In the genomic region with DNA sequence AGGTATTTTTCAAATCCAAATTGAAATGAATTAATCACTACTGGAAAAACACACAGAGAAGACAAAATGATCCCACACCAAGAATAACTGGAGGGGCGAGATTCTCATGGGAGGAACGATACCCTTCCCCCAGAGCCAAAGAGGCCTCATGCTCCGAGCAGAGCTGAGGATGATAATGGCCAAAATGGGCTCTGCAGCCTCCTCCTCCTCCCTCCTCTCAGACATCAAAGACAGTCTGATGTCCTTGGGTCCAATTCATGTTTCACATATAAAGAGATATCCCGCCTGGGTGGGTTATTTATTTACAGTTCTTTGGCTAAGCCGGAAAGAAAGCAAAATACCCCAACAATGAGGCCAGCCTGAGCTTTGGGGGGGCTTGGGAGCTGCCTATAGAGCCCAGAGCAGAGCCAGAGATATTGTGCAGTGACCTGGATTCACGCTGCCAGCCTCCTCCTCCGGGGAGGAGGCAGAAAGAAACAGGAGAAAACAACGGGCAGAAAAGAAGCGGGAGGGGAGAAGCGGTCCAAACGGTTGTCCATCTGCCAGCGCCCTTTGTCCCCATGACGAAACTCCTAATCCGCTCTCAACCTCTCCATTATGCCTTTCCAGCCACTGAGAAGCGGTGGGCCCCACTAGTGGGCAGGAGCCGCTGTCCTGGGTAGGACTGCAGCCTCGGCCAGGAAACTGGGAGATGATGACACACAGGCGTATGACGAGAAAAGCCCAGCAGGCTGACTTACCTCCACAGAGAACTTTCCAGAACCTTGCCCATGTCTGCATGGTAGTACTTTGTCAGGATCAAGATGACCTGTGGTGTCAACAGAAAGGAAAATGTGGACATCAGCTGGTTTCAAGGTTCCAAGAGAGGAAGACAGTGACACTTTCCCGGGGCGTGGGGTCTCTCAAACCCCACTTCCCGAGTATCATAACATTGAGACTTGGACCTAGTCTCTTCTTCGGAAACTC, we compare ENCODE assay signal across 14 mouse cellular contexts. TPM values are rescaled to one million over a fixed set of nuclear protein-coding genes. Genes with fewer than 3 reads are reported as not detected.
DNase-seq lines count a peak whose midpoint lies in the region; ATAC-seq and TF ChIP-seq lines count a peak whose summit lies in the region.
"Had no signal": no experiment of that assay in that cellular context is flagged by ENCODE, and none has a peak within 500 bp of the region (broad histone marks: within the 10 kb centered on the region; RNA-seq: fewer than 3 reads in every experiment).

No protein-coding gene starts in this region.

- H3K27ac ChIP-seq in gastrocnemius, adult 2 months, result no peak overlapping the region
- H3K27ac ChIP-seq in forebrain, postnatal 0 days (ENCODE audit: low read depth, low read length), result no peak overlapping the region
- peak overlapping the region; percentile 66 for H3K27ac ChIP-seq in midbrain, embryonic 15.5 days
- H3K27ac ChIP-seq: embryonic facial prominence, embryonic 15.5 days; liver, embryonic 15.5 days had no signal

- H3K36me3 ChIP-seq in forebrain, postnatal 0 days (ENCODE audit: insufficient read depth), result no peaks in the 10 kb centered on the region
- no peaks in the 10 kb centered on the region for H3K36me3 ChIP-seq in midbrain, embryonic 15.5 days (replicated peaks)
- H3K36me3 ChIP-seq: embryonic facial prominence, embryonic 15.5 days; liver, embryonic 15.5 days had no signal

- H3K4me1 ChIP-seq in forebrain, postnatal 0 days (ENCODE audit: insufficient read depth), result no peaks in the 10 kb centered on the region; the same call in 1 of the 2 replicates
- peaks cover 67% of the 10 kb centered on the region for H3K4me1 ChIP-seq in midbrain, embryonic 15.5 days
- H3K4me1 ChIP-seq: liver, embryonic 15.5 days had no signal

- no peaks in the 10 kb centered on the region for H3K9me3 ChIP-seq in forebrain, postnatal 0 days (ENCODE audit: low read length)
- H3K9me3 ChIP-seq in midbrain, embryonic 15.5 days, result no peaks in the 10 kb centered on the region
- H3K9me3 ChIP-seq: embryonic facial prominence, embryonic 15.5 days; liver, embryonic 15.5 days had no signal

- no peaks in the 10 kb centered on the region for H3K27me3 ChIP-seq in forebrain, postnatal 0 days (ENCODE audit: insufficient read depth, low read length)
- no peaks in the 10 kb centered on the region for H3K27me3 ChIP-seq in midbrain, embryonic 15.5 days (replicated peaks)
- H3K27me3 ChIP-seq: embryonic facial prominence, embryonic 15.5 days; liver, embryonic 15.5 days had no signal

- peak; percentile 11 for DNase-seq in gastrocnemius, adult 2 months
- no peak for DNase-seq in gastrocnemius, postnatal 4 days (ENCODE audit: low spot score in 2 of 2)
- DNase-seq in brain, embryonic 14.5 days (ENCODE audit: low read depth), result peak; percentile 85
- DNase-seq in forebrain, postnatal 0 days, result no peak
- DNase-seq in right cerebral cortex, adult 18-20 months, result no peak
- DNase-seq in gastrocnemius, adult 8-10 months (ENCODE audit: low spot score in 2 of 2), result no peak
- DNase-seq in heart, postnatal 4 days, result no peak
- DNase-seq: right cerebral cortex, postnatal 25 days had no signal

- 31% methylated on average over 23 of the region's 23 CpGs for WGBS in forebrain, postnatal 0 days
- 25% methylated on average over 23 of the region's 23 CpGs for WGBS in midbrain, embryonic 15.5 days

- H3K4me3 ChIP-seq in gastrocnemius, adult 2 months, result no peak overlapping the region
- no peak overlapping the region for H3K4me3 ChIP-seq in forebrain, postnatal 0 days (ENCODE audit: low read depth, low read length)
- no peak overlapping the region for H3K4me3 ChIP-seq in midbrain, embryonic 15.5 days
- H3K4me3 ChIP-seq: embryonic facial prominence, embryonic 15.5 days; liver, embryonic 15.5 days had no signal

- TF ChIP-seq POLR2A in brain, embryonic 14.5 days (IDR thresholded peaks at IDR 0.05; ENCODE audit: borderline replicate concordance, extremely low read depth, insufficient read depth, insufficient read length, poor library complexity, severe bottlenecking), result no peak

- peak; percentile 25; the same call in 1 of the 2 replicates for ATAC-seq in forebrain, postnatal 0 days
- ATAC-seq in midbrain, embryonic 15.5 days (replicated peaks), result peak; percentile 44

- no peak for TF ChIP-seq CTCF in gastrocnemius, adult 2 months (IDR thresholded peaks at IDR 0.05)
- TF ChIP-seq CTCF in brain, embryonic 14.5 days (IDR thresholded peaks at IDR 0.05; ENCODE audit: borderline replicate concordance, extremely low read depth, insufficient read depth, insufficient read length), result no peak
- TF ChIP-seq CTCF in forebrain, postnatal 0 days (IDR thresholded peaks at IDR 0.05; ENCODE audit: low read depth), result no peak

- intact Hi-C loops in gastrocnemius, adult 2 months (cut with DNase I), result no loop called here

- H3K9ac ChIP-seq in forebrain, postnatal 0 days, result no peak overlapping the region
- peak overlapping the region; percentile 3; the same call in 1 of the 2 replicates for H3K9ac ChIP-seq in midbrain, embryonic 15.5 days
- H3K9ac ChIP-seq: embryonic facial prominence, embryonic 15.5 days; liver, embryonic 15.5 days had no signal

- H3K4me2 ChIP-seq in forebrain, postnatal 0 days (ENCODE audit: low read depth), result no peak overlapping the region
- no peak overlapping the region for H3K4me2 ChIP-seq in midbrain, embryonic 15.5 days
- H3K4me2 ChIP-seq: embryonic facial prominence, embryonic 15.5 days; liver, embryonic 15.5 days had no signal

RNA-seq across cellular contexts. Expression of a gene that starts 24.9 kb away (rescaled TPM):
- total RNA-seq in gastrocnemius, adult 2 months (2021), result not detected
- total RNA-seq in gastrocnemius, postnatal 4 days (2021), result under 1 TPM in 1 of 2 experiments, not detected in 1; 0.13 TPM
- 0.05 TPM in 1 of 2 replicates, not detected in the other for polyA plus RNA-seq in brain, embryonic 14.5 days (2012; rRNA removed)
- total RNA-seq in forebrain, postnatal 0 days (2014; rRNA removed), result not detected in 2 replicates
- polyA plus RNA-seq in forebrain, postnatal 0 days (2015; fragmentation: Nextera tagmentation; extraction: Ambion mirVana), result not detected in 2 replicates
- polyA plus RNA-seq in midbrain, embryonic 15.5 days (2015; fragmentation: Nextera tagmentation; extraction: Ambion mirVana), result 0.06 and 0.23 TPM in 2 replicates
- total RNA-seq in gastrocnemius, adult 8-10 months (2022), result not detected
- not detected for total RNA-seq in heart, postnatal 4 days (2021)
- total RNA-seq: hematopoietic stem cell, adult 5-6 weeks; megakaryocyte-erythroid progenitor cell, adult 5-6 weeks had no signal
- polyA plus RNA-seq: testis, adult 2 months had no signal

Comparison
In these comparisons a context has a peak if more than half of its experiments do, and no peak if none do; other contexts are left out.
1. DNase-seq: peak in gastrocnemius, adult 2 months (single experiment) and brain, embryonic 14.5 days (single experiment); none in gastrocnemius, postnatal 4 days (0 of 2), forebrain, postnatal 0 days (single experiment), right cerebral cortex, adult 18-20 months (single experiment), gastrocnemius, adult 8-10 months (0 of 2) and heart, postnatal 4 days (single experiment).